Mouse (Mus musculus) thymus, adult 2 months (tissue): ENCODE data around the gene Bahcc1.

Experiments
- CTCF ChIP-seq: fragments of 200-500 bp; IDR thresholded peaks from 2 replicates; pipeline ENCODE4 v1.5.1; 2012; ENCODE audit warnings: mild to moderate bottlenecking, control low read depth, low read length, moderate library complexity, borderline replicate concordance; ENCODE audit not compliant: control insufficient read depth, poor library complexity, insufficient read depth; ENCODE audit errors: extremely low read depth
- POLR2A ChIP-seq: fragments of 200-500 bp; IDR thresholded peaks from 2 replicates; pipeline ENCODE4 v1.6.1; 2012; ENCODE audit warnings: mild to moderate bottlenecking, low read length, control low read depth, moderate library complexity; ENCODE audit not compliant: control insufficient read depth, poor library complexity, insufficient read depth; ENCODE audit errors: extremely low read depth

- TF ChIP-seq CTCF (no peak), POLR2A (no peak)
Measured at GRCm38 (mm10) chr11:120335431-120336021, 102.8 kb downstream of the Bahcc1 start.
